Mouse (Mus musculus) ES-E14 (cell line): ENCODE measurements around the gene Tango2. TPM values are rescaled to one million over a fixed set of nuclear protein-coding genes. Genes with fewer than 3 reads are reported as not detected.

Experiments
- DNase-seq: peaks from one replicate; pipeline ENCODE4 v3.0.0-alpha.2; 2013; ENCODE audit warnings: low read depth, low spot score
- H3K27ac ChIP-seq: 2 replicates; pipeline ENCODE4 v1.5.1; 2012; ENCODE audit warnings: low read depth, mild to moderate bottlenecking, low read length, moderate library complexity, mixed read lengths; ENCODE audit not compliant: poor library complexity, insufficient read depth, severe bottlenecking
- H3K36me3 ChIP-seq: 2 replicates; pipeline ENCODE4 v1.6.1; 2012; ENCODE audit warnings: mild to moderate bottlenecking, low read length, moderate library complexity, mixed read lengths; ENCODE audit not compliant: control insufficient read depth, poor library complexity, insufficient read depth, severe bottlenecking
- H3K4me1 ChIP-seq, 2 experiments: fragments of 150-350 bp in 1 of 2; sonication (generic) in 1 of 2; 2 replicates each; pipeline ENCODE4 v1.6.1; 2012; ENCODE audit warnings: low read length in 2 of 2, mild to moderate bottlenecking in 1 of 2, mixed read lengths in 1 of 2; ENCODE audit not compliant: control insufficient read depth in 2 of 2, insufficient read depth in 2 of 2, poor library complexity in 1 of 2
- H3K4me3 ChIP-seq, 2 experiments: fragments of 150-350 bp in 1 of 2; sonication (generic) in 1 of 2; 2 replicates each; pipeline ENCODE4 v1.5.1; 2012; ENCODE audit warnings: low read length in 2 of 2, low read depth in 1 of 2, mild to moderate bottlenecking in 1 of 2, mixed read lengths in 1 of 2; ENCODE audit not compliant: insufficient read depth in 1 of 2, poor library complexity in 1 of 2, severe bottlenecking in 1 of 2
- H3K9ac ChIP-seq: 2 replicates; pipeline ENCODE4 v1.6.1; 2012; ENCODE audit warnings: low read depth, mild to moderate bottlenecking, low read length, mixed read lengths; ENCODE audit not compliant: poor library complexity, insufficient read depth, severe bottlenecking
- H3K9me3 ChIP-seq: fragments of 150-350 bp; sonication (generic); 2 replicates; pipeline ENCODE4 v1.6.1; 2012; ENCODE audit warnings: low read depth, mild to moderate bottlenecking, low read length; ENCODE audit not compliant: control insufficient read depth, insufficient read depth
- CHD2 ChIP-seq: IDR thresholded peaks from 2 replicates; pipeline ENCODE4 v1.6.1; 2014; ENCODE audit warnings: mild to moderate bottlenecking, low read depth, low read length, inconsistent platforms
- HCFC1 ChIP-seq: IDR thresholded peaks from 2 replicates; pipeline ENCODE4 v1.6.1; 2012; ENCODE audit warnings: low read length, inconsistent platforms, borderline replicate concordance; ENCODE audit not compliant: insufficient read depth
- MAFK ChIP-seq: IDR thresholded peaks from 2 replicates; pipeline ENCODE4 v1.6.1; 2014; ENCODE audit warnings: mild to moderate bottlenecking, low read depth, low read length, inconsistent platforms; ENCODE audit not compliant: insufficient read depth
- ZC3H11A ChIP-seq: IDR thresholded peaks from 2 replicates; pipeline ENCODE4 v1.6.1; 2012; ENCODE audit warnings: low read depth, mild to moderate bottlenecking, inconsistent platforms, low read length, borderline replicate concordance
- ZNF384 ChIP-seq: IDR thresholded peaks from 2 replicates; pipeline ENCODE4 v1.6.1; 2012; ENCODE audit warnings: low read depth, low read length, inconsistent platforms
- in situ Hi-C, 2 experiments: fragments of 600-800 bp; cut with MboI; formaldehyde crosslinking; loops; one replicate each; pipeline ENCODE4 v1.15.1; 2025; ENCODE audit warnings: low sequenced_read_pairs in 2 of 2, inconsistent platforms in 1 of 2; ENCODE audit not compliant: unreplicated experiment in 2 of 2
- total RNA-seq: library from RNA; depleted of rRNA; stranded (reverse); fragments of 300-350 nt; gene quantifications from 2 replicates; pipeline ENCODE4 v1.2.3, GENCODE M21; 2012

The Tango2 gene
- total RNA-seq, 1 experiment, result 10.0 TPM

GRCm38 (mm10) chr16:18325741-18326140, 22.2 kb downstream of the Tango2 start:
- Histone ChIP-seq H3K9me3 (no peaks in the 10 kb centered on the region), H3K4me1 (peaks cover 0 to 10% of the 10 kb centered on the region in 2 experiments; a peak in 2 of 4 replicates), H3K36me3 (no peaks in the 10 kb centered on the region), H3K27ac (no peak overlapping the region), H3K4me3 (no peak overlapping the region), H3K9ac (no peak overlapping the region)
- DNase-seq, result no peak
- TF ChIP-seq HCFC1 (no peak), CHD2 (no peak), MAFK (no peak), ZC3H11A (no peak), ZNF384 (no peak)
- in situ Hi-C loops, result no loop called here

GRCm38 (mm10) chr16:18324031-18324430, 23.9 kb downstream of the Tango2 start:
- no peak overlapping the region for H3K4me3 ChIP-seq
- H3K36me3 ChIP-seq, result no peaks in the 10 kb centered on the region
- no peak overlapping the region for H3K27ac ChIP-seq
- no peak overlapping the region for H3K9ac ChIP-seq
- no peaks in the 10 kb centered on the region for H3K9me3 ChIP-seq
- DNase-seq, result no peak
- no peak for TF ChIP-seq HCFC1
- no peak for TF ChIP-seq ZNF384
- no peak for TF ChIP-seq ZC3H11A
- TF ChIP-seq CHD2, result no peak
- TF ChIP-seq MAFK, result no peak
- H3K4me1 ChIP-seq, result peaks cover 0 to 10% of the 10 kb centered on the region in 2 experiments; a peak in 2 of 4 replicates
- in situ Hi-C loops, result no loop called here

GRCm38 (mm10) chr16:18323460-18323859, 24.4 kb downstream of the Tango2 start:
- Histone ChIP-seq H3K9ac (no peak overlapping the region), H3K27ac (no peak overlapping the region), H3K4me3 (no peak overlapping the region), H3K9me3 (no peaks in the 10 kb centered on the region), H3K4me1 (peaks cover 0 to 10% of the 10 kb centered on the region in 2 experiments; a peak in 2 of 4 replicates), H3K36me3 (no peaks in the 10 kb centered on the region)
- in situ Hi-C loops, result no loop called here
- DNase-seq, result no peak
- no peak for TF ChIP-seq ZNF384
- no peak for TF ChIP-seq ZC3H11A
- TF ChIP-seq CHD2, result no peak
- no peak for TF ChIP-seq MAFK
- TF ChIP-seq HCFC1, result no peak

- Histone ChIP-seq H3K4me3 (no peak overlapping the region), H3K9ac (no peak overlapping the region), H3K36me3 (no peaks in the 10 kb centered on the region), H3K27ac (no peak overlapping the region), H3K9me3 (no peaks in the 10 kb centered on the region), H3K4me1 (peaks cover 0 to 10% of the 10 kb centered on the region in 2 experiments; a peak in 2 of 4 replicates)
- TF ChIP-seq ZNF384 (peak; percentile 79), CHD2 (no peak)
- in situ Hi-C loops, result no loop called here
- DNase-seq, result no peak
Observed at GRCm38 (mm10) chr16:18321443-18321842, 26.5 kb downstream of the Tango2 start.

- TF ChIP-seq ZC3H11A, result no peak
- TF ChIP-seq HCFC1, result no peak
- TF ChIP-seq ZNF384, result no peak
- Histone ChIP-seq H3K9me3 (no peaks in the 10 kb centered on the region), H3K4me1 (peaks cover 0 to 5% of the 10 kb centered on the region in 2 experiments; a peak in 2 of 4 replicates), H3K36me3 (no peaks in the 10 kb centered on the region), H3K27ac (no peak overlapping the region), H3K9ac (no peak overlapping the region), H3K4me3 (no peak overlapping the region)
- in situ Hi-C loops, result no loop called here
- DNase-seq, result no peak
Observed at GRCm38 (mm10) chr16:18318992-18319391, 28.9 kb downstream of the Tango2 start.
